Mouse (Mus musculus) gastrocnemius, adult 2 months (tissue): ENCODE data around the gene Gmnn. TPM values are rescaled to one million over a fixed set of nuclear protein-coding genes. Genes with fewer than 3 reads are reported as not detected.
A peak's percentile ranks its signal among the peaks of the same experiment; 100 is the strongest.

Source experiments
- DNase-seq: peaks from one replicate; pipeline ENCODE4 v3.0.0; 2022
- H3K27ac ChIP-seq: fragments of 200-600 bp; 2 replicates; pipeline ENCODE4 v1.8.1; 2022; ENCODE audit warnings: mild to moderate bottlenecking
- H3K4me3 ChIP-seq: fragments of 200-600 bp; 2 replicates; pipeline ENCODE4 v1.8.1; 2022; ENCODE audit warnings: mild to moderate bottlenecking, moderate library complexity
- CTCF ChIP-seq: fragments of 200-600 bp; IDR thresholded peaks from 2 replicates; pipeline ENCODE4 v1.8.1; 2022; ENCODE audit warnings: antibody characterized with exemption, mild to moderate bottlenecking, moderate library complexity
- intact Hi-C: fragments of 180-260 bp; cut with DNase I; formaldehyde crosslinking; loops from one replicate; pipeline ENCODE4 v1.15.1; 2025
- total RNA-seq, 2 experiments: library from RNA; stranded (reverse); gene quantifications; 2 replicates each; pipeline ENCODE4 v1.2.3; 2021

Gmnn gene
- total RNA-seq, 2 experiments from 2014 or later, result 3.8 to 5.1 TPM

- TF ChIP-seq CTCF, result no peak
- no peak overlapping the region for H3K27ac ChIP-seq
- intact Hi-C loops, result no loop called here
- DNase-seq, result no peak
- no peak overlapping the region for H3K4me3 ChIP-seq
Observed at GRCm38 (mm10) chr13:24714360-24714885, 47.3 kb downstream of the Gmnn start.

- intact Hi-C loops, result no loop called here
- Histone ChIP-seq H3K27ac (peak overlapping the region; percentile 56; the same call in 1 of the 2 replicates), H3K4me3 (peak overlapping the region; percentile 60)
- DNase-seq, result peak; percentile 87
- TF ChIP-seq CTCF, result peak; percentile 92
Observed at GRCm38 (mm10) chr13:24713434-24714000, 48.2 kb downstream of the Gmnn start.

GRCm38 (mm10) chr13:24712581-24713130, 49.1 kb downstream of the Gmnn start:
- Histone ChIP-seq H3K4me3 (no peak overlapping the region), H3K27ac (peak overlapping the region; percentile 56)
- DNase-seq, result no peak
- TF ChIP-seq CTCF, result no peak
- intact Hi-C loops, result no loop called here

GRCm38 (mm10) chr13:24710968-24711367, 50.8 kb downstream of the Gmnn start:
- Histone ChIP-seq H3K27ac (peak overlapping the region; percentile 51), H3K4me3 (no peak overlapping the region)
- no peak for TF ChIP-seq CTCF
- no peak for DNase-seq
- intact Hi-C loops, result no loop called here

- intact Hi-C loops, result no loop called here
- no peak for TF ChIP-seq CTCF
- H3K27ac ChIP-seq, result no peak overlapping the region
- DNase-seq, result no peak
- H3K4me3 ChIP-seq, result no peak overlapping the region
Observed at GRCm38 (mm10) chr13:24709656-24710396, 51.9 kb downstream of the Gmnn start.

- Histone ChIP-seq H3K27ac (no peak overlapping the region), H3K4me3 (no peak overlapping the region)
- TF ChIP-seq CTCF, result no peak
- intact Hi-C loops, result no loop called here
- DNase-seq, result no peak
Observed at GRCm38 (mm10) chr13:24702128-24702527, 59.6 kb downstream of the Gmnn start.

Other genes starting within 250 kb of the Gmnn start
- 1 to 10 TPM; 3.7 to 6.1 TPM for gene Ripor2, start 179.7 kb downstream of the Gmnn start, total RNA-seq
- not detected for gene Armh2, start 20.7 kb downstream of the Gmnn start, total RNA-seq
- gene BC005537, start 39.7 kb upstream of the Gmnn start, total RNA-seq, result 10 to 100 TPM; 47.1 to 52.2 TPM
- 100 to 1,000 TPM; 123 to 190 TPM for gene Acot13, start 69.6 kb upstream of the Gmnn start, total RNA-seq
- gene Tdp2, start 69.8 kb upstream of the Gmnn start, total RNA-seq, result 1 to 10 TPM; 8.9 to 9.0 TPM
- not detected for gene D130043K22Rik, start 83.2 kb upstream of the Gmnn start, total RNA-seq
- gene Aldh5a1, start 175.7 kb upstream of the Gmnn start, total RNA-seq, result 1 to 10 TPM; 7.2 to 8.9 TPM
- under 1 TPM; 0.53 to 0.94 TPM for gene Gpld1, start 181.2 kb upstream of the Gmnn start, total RNA-seq